Mouse (Mus musculus) liver, embryonic 16.5 days (tissue): Measurements from ENCODE around the gene Grhpr. TPM values are rescaled to one million over a fixed set of nuclear protein-coding genes. Genes with fewer than 3 reads are reported as not detected.
"Not testable (repeated sequence)": the region's sequence is repeated elsewhere in the genome, so short reads cannot be mapped to it uniquely, and the experiment has no call there.

Source experiments
- ATAC-seq: fragments of 200-750 bp; cut with Nextera tagmentation; 2 replicates; pipeline ENCODE4 v1.8.0; 2017; ENCODE audit warnings: low read depth, mild to moderate bottlenecking, moderate number of reproducible peaks, moderate library complexity
- H3K27ac ChIP-seq: fragments of 300-500 bp; sonication (generic); 2 replicates; pipeline ENCODE4 v1.5.1; 2014; ENCODE audit warnings: mild to moderate bottlenecking, low read length
- H3K27me3 ChIP-seq: fragments of 300-500 bp; sonication (generic); 2 replicates; pipeline ENCODE4 v1.6.1; 2014; ENCODE audit warnings: low read depth, low read length, mixed read lengths; ENCODE audit not compliant: control insufficient read depth, insufficient read depth
- H3K36me3 ChIP-seq: fragments of 300-500 bp; sonication (generic); 2 replicates; pipeline ENCODE4 v1.6.1; 2014; ENCODE audit warnings: mild to moderate bottlenecking; ENCODE audit not compliant: control insufficient read depth, insufficient read depth
- H3K4me1 ChIP-seq: fragments of 300-500 bp; sonication (generic); 2 replicates; pipeline ENCODE4 v1.6.1; 2014; ENCODE audit warnings: low read depth, low read length, mixed read lengths; ENCODE audit not compliant: control insufficient read depth
- H3K4me2 ChIP-seq: fragments of 300-500 bp; sonication (generic); 2 replicates; pipeline ENCODE4 v1.6.1; 2014; ENCODE audit warnings: low read depth, low read length, mixed read lengths
- H3K4me3 ChIP-seq: fragments of 300-500 bp; sonication (generic); 2 replicates; pipeline ENCODE4 v1.5.1; 2014; ENCODE audit warnings: low read depth, mild to moderate bottlenecking, low read length
- H3K9ac ChIP-seq: fragments of 300-500 bp; sonication (generic); 2 replicates; pipeline ENCODE4 v1.6.1; 2014; ENCODE audit warnings: low read depth, low read length
- H3K9me3 ChIP-seq: fragments of 300-500 bp; sonication (generic); replicated peaks from 2 replicates; pipeline ENCODE4 v1.6.1; 2016; ENCODE audit warnings: low read length; ENCODE audit not compliant: control insufficient read depth
- WGBS: fragments of 180-500 bp; shearing (Covaris S2); extraction: QIAGEN DNeasy Blood & Tissue Kit; methylation state at CpG from one replicate; pipeline ENCODE4 v1.1.7; 2014; ENCODE audit not compliant: insufficient replicate concordance; 5-methylcytosine and 5-hydroxymethylcytosine counted together
- polyA plus RNA-seq: library from polyadenylated mRNA; unstranded; fragments of >200 nt; fragmentation: Nextera tagmentation; extraction: Ambion mirVana; gene quantifications from 2 replicates; pipeline ENCODE4 v1.2.1, GENCODE M21; 2015

The Grhpr gene
- polyA plus RNA-seq, 1 experiment from 2014 or later: 179 TPM

- H3K4me1 ChIP-seq, H3K27me3 ChIP-seq, ATAC-seq, H3K9ac ChIP-seq, H3K9me3 ChIP-seq, H3K27ac ChIP-seq, H3K4me3 ChIP-seq, H3K4me2 ChIP-seq, H3K36me3 ChIP-seq: not testable (repeated sequence)
- 42% methylated on average over 8 of the region's 8 CpGs for WGBS
Measured at GRCm38 (mm10) chr4:45038879-45039278, 57.7 kb downstream of the Grhpr start.

- WGBS: 79% methylated on average over 7 of the region's 7 CpGs
- not testable (repeated sequence) for H3K27ac ChIP-seq, H3K36me3 ChIP-seq, H3K4me1 ChIP-seq, ATAC-seq, H3K9me3 ChIP-seq, H3K4me2 ChIP-seq, H3K27me3 ChIP-seq, H3K4me3 ChIP-seq, H3K9ac ChIP-seq
Measured at GRCm38 (mm10) chr4:45039546-45039945, 58.4 kb downstream of the Grhpr start.

Other genes starting within 250 kb of the Grhpr start
- 10.1 and 10.8 TPM in 2 replicates for gene Zcchc7, start 225.5 kb upstream of the Grhpr start, polyA plus RNA-seq
- 5.5 TPM in 2 replicates for gene Zbtb5, start 31.0 kb downstream of the Grhpr start, polyA plus RNA-seq
- gene Polr1e, start 37.2 kb downstream of the Grhpr start, polyA plus RNA-seq: 11.4 and 13.1 TPM in 2 replicates
- 3.6 and 3.8 TPM in 2 replicates for gene Fbxo10, start 103.2 kb downstream of the Grhpr start, polyA plus RNA-seq
- gene Tomm5, start 126.7 kb downstream of the Grhpr start, polyA plus RNA-seq: 104 and 114 TPM in 2 replicates
- gene Frmpd1, start 203.5 kb downstream of the Grhpr start, polyA plus RNA-seq: 0.34 and 0.35 TPM in 2 replicates